Mouse (Mus musculus): ENCODE data around the gene 2310061I04Rik.
"Not testable (repeated sequence)": the region's sequence is repeated elsewhere in the genome, so short reads cannot be mapped to it uniquely, and the experiment has no call there.

- not testable (repeated sequence) for TF ChIP-seq CTCF, EP300 (IDR thresholded peaks at IDR 0.05; ENCODE audit: low read depth)
Observed at GRCm38 (mm10) chr17:35935763-35936162, 38.5 kb upstream of the 2310061I04Rik start.

Data from liver, postnatal 0 days (tissue).